ENCODE assay signal across 17 mouse cellular contexts in genomic region chr17:73300147-73300880, GRCm38 (mm10).
A peak's percentile ranks its signal among the peaks of the same experiment; 100 is the strongest.
DNase-seq lines count a peak whose midpoint lies in the region; ATAC-seq and TF ChIP-seq lines count a peak whose summit lies in the region.
"Had no signal": no experiment of that assay in that cellular context is flagged by ENCODE, and none has a peak within 500 bp of the region (broad histone marks: within the 10 kb centered on the region; RNA-seq: fewer than 3 reads in every experiment).

No protein-coding gene starts in this region.

- WGBS in intestine, embryonic 15.5 days = 56% methylated on average over 7 of the region's 7 CpGs
- WGBS in intestine, postnatal 0 days = 61% methylated on average over 7 of the region's 7 CpGs
- WGBS in lung, embryonic 14.5 days = 43% methylated on average over 7 of the region's 7 CpGs

- no peak for TF ChIP-seq CTCF in intestine, postnatal 0 days (IDR thresholded peaks at IDR 0.05; ENCODE audit: low read depth)
- TF ChIP-seq CTCF in lung, embryonic 14.5 days (IDR thresholded peaks at IDR 0.05; ENCODE audit: low read depth) = no peak

- H3K27ac ChIP-seq in intestine, embryonic 15.5 days = 0 out of 2 replicates have a peak overlapping the region, but pooled peaks have one; percentile 10
- H3K27ac ChIP-seq in intestine, postnatal 0 days (ENCODE audit: low read depth, low read length) = no peak overlapping the region
- H3K27ac ChIP-seq in lung, embryonic 14.5 days (ENCODE audit: low read depth) = peak overlapping the region; percentile 68
- H3K27ac ChIP-seq: forebrain, embryonic 13.5 days; hindbrain, embryonic 12.5 days; limb, embryonic 12.5 days; liver, embryonic 13.5 days; midbrain, embryonic 13.5 days; neural tube, embryonic 13.5 days had no signal

- no peaks in the 10 kb centered on the region for H3K9me3 ChIP-seq in intestine, embryonic 15.5 days
- no peaks in the 10 kb centered on the region for H3K9me3 ChIP-seq in intestine, postnatal 0 days (ENCODE audit: control insufficient read depth)
- no peaks in the 10 kb centered on the region for H3K9me3 ChIP-seq in lung, embryonic 14.5 days (ENCODE audit: low read depth, low read length)
- H3K9me3 ChIP-seq: forebrain, embryonic 13.5 days; hindbrain, embryonic 12.5 days; limb, embryonic 12.5 days; liver, embryonic 13.5 days; midbrain, embryonic 13.5 days; neural tube, embryonic 13.5 days had no signal

- H3K9ac ChIP-seq in intestine, embryonic 15.5 days = no peak overlapping the region
- H3K9ac ChIP-seq in intestine, postnatal 0 days (ENCODE audit: low read depth, low read length) = no peak overlapping the region
- H3K9ac ChIP-seq in lung, embryonic 14.5 days = no peak overlapping the region
- H3K9ac ChIP-seq: forebrain, embryonic 13.5 days; hindbrain, embryonic 12.5 days; limb, embryonic 12.5 days; liver, embryonic 13.5 days; midbrain, embryonic 13.5 days; neural tube, embryonic 13.5 days had no signal

- peaks cover 19% of the 10 kb centered on the region for H3K27me3 ChIP-seq in intestine, embryonic 15.5 days (replicated peaks)
- H3K27me3 ChIP-seq in intestine, postnatal 0 days (replicated peaks; ENCODE audit: control insufficient read depth, insufficient read depth, low read length) = peaks cover 38% of the 10 kb centered on the region
- 0 out of 2 replicates have a peak, but pooled peaks cover 4% of the 10 kb centered on the region for H3K27me3 ChIP-seq in lung, embryonic 14.5 days (ENCODE audit: insufficient read depth, low read length)
- H3K27me3 ChIP-seq: midbrain, embryonic 13.5 days had no signal

- H3K4me3 ChIP-seq in intestine, embryonic 15.5 days (replicated peaks) = no peak overlapping the region
- no peak overlapping the region for H3K4me3 ChIP-seq in intestine, postnatal 0 days (ENCODE audit: low read depth, low read length)
- no peak overlapping the region for H3K4me3 ChIP-seq in lung, embryonic 14.5 days (ENCODE audit: low read depth, low read length)
- H3K4me3 ChIP-seq: erythroblast, embryonic 14.5 days; forebrain, embryonic 13.5 days; hindbrain, embryonic 12.5 days; limb, embryonic 12.5 days; liver, embryonic 13.5 days; midbrain, embryonic 13.5 days; neural tube, embryonic 13.5 days had no signal

- no peak overlapping the region for H3K4me2 ChIP-seq in intestine, embryonic 15.5 days (replicated peaks)
- no peak overlapping the region for H3K4me2 ChIP-seq in intestine, postnatal 0 days (replicated peaks; ENCODE audit: low read depth)
- H3K4me2 ChIP-seq in lung, embryonic 14.5 days = no peak overlapping the region
- H3K4me2 ChIP-seq: forebrain, embryonic 13.5 days; hindbrain, embryonic 12.5 days; limb, embryonic 12.5 days; liver, embryonic 13.5 days; midbrain, embryonic 13.5 days; neural tube, embryonic 13.5 days had no signal

- H3K36me3 ChIP-seq in intestine, embryonic 15.5 days = no peaks in the 10 kb centered on the region
- no peaks in the 10 kb centered on the region for H3K36me3 ChIP-seq in intestine, postnatal 0 days (ENCODE audit: control insufficient read depth, insufficient read depth)
- H3K36me3 ChIP-seq in lung, embryonic 14.5 days (ENCODE audit: insufficient read depth) = no peaks in the 10 kb centered on the region
- H3K36me3 ChIP-seq: hindbrain, embryonic 12.5 days; limb, embryonic 12.5 days; liver, embryonic 13.5 days; midbrain, embryonic 13.5 days; neural tube, embryonic 13.5 days had no signal

- H3K4me1 ChIP-seq in intestine, embryonic 15.5 days (replicated peaks) = no peaks in the 10 kb centered on the region
- H3K4me1 ChIP-seq in intestine, postnatal 0 days (replicated peaks; ENCODE audit: control insufficient read depth, insufficient read depth, low read length) = no peaks in the 10 kb centered on the region
- peaks cover 4% of the 10 kb centered on the region; the same call in 1 of the 2 replicates for H3K4me1 ChIP-seq in lung, embryonic 14.5 days (ENCODE audit: insufficient read depth)
- H3K4me1 ChIP-seq: forebrain, embryonic 13.5 days; liver, embryonic 13.5 days had no signal

- peak; percentile 81 for DNase-seq in lung, embryonic 14.5 days
- no peak for DNase-seq in lung, postnatal 25 days (ENCODE audit: low spot score)
- DNase-seq in NIH3T3 (ENCODE audit: low read depth) = peak; percentile 28
- peak; percentile 12 for DNase-seq in lung, postnatal 36 days
- no peak for DNase-seq in B cell, adult 2 months
- DNase-seq: adrenal gland, adult 2 months; cerebellum, adult 9-10 months; liver, embryonic 13.5 days; thymus, adult 18-20 months had no signal

- ATAC-seq in intestine, embryonic 15.5 days = peak; percentile 34; the same call in 1 of the 2 replicates
- no peak for ATAC-seq in intestine, postnatal 0 days
- ATAC-seq in lung, embryonic 14.5 days (ENCODE audit: insufficient read depth) = peak; percentile 68
- ATAC-seq: forebrain, embryonic 13.5 days; midbrain, embryonic 13.5 days had no signal

Comparison
In these comparisons a context has a peak if more than half of its experiments do, and no peak if none do; other contexts are left out.
1. DNase-seq: peak in lung, embryonic 14.5 days (single experiment), NIH3T3 (single experiment) and lung, postnatal 36 days (single experiment); none in lung, postnatal 25 days (single experiment) and B cell, adult 2 months (0 of 2).